Mouse (Mus musculus) liver, embryonic 11.5 days (tissue): ENCODE measurements around the gene Hfm1. TPM values are rescaled to one million over a fixed set of nuclear protein-coding genes. Genes with fewer than 3 reads are reported as not detected.

ENCODE experiments used
- ATAC-seq: fragments of 200-750 bp; cut with Nextera tagmentation; replicated peaks from 2 replicates; pipeline ENCODE4 v1.8.0; 2017; ENCODE audit warnings: moderate number of reproducible peaks, mild to moderate bottlenecking, moderate TSS enrichment, moderate library complexity; ENCODE audit not compliant: low FRiP score
- DNase-seq: peaks from one replicate; pipeline ENCODE4 v3.0.0-alpha.2; 2017; ENCODE audit warnings: low spot score
- H3K27ac ChIP-seq: fragments of 300-500 bp; sonication (generic); 2 replicates; pipeline ENCODE4 v1.5.1; 2014; ENCODE audit warnings: mild to moderate bottlenecking, low read depth, low read length, control low read depth
- H3K27me3 ChIP-seq: fragments of 300-500 bp; sonication (generic); replicated peaks from 2 replicates; pipeline ENCODE4 v1.6.1; 2014; ENCODE audit warnings: low read length, mixed read lengths; ENCODE audit not compliant: control insufficient read depth, insufficient read depth
- H3K36me3 ChIP-seq: fragments of 300-500 bp; sonication (generic); 2 replicates; pipeline ENCODE4 v1.6.1; 2014; ENCODE audit warnings: mild to moderate bottlenecking, low read length, moderate library complexity, mixed read lengths; ENCODE audit not compliant: control insufficient read depth, insufficient read depth
- H3K4me1 ChIP-seq: fragments of 300-500 bp; sonication (generic); replicated peaks from 2 replicates; pipeline ENCODE4 v1.6.1; 2014; ENCODE audit warnings: low read length, mixed read lengths; ENCODE audit not compliant: control insufficient read depth, insufficient read depth
- H3K4me2 ChIP-seq: fragments of 300-500 bp; sonication (generic); 2 replicates; pipeline ENCODE4 v1.6.1; 2014; ENCODE audit warnings: mild to moderate bottlenecking, control low read depth, moderate library complexity
- H3K4me3 ChIP-seq: fragments of 300-500 bp; sonication (generic); 2 replicates; pipeline ENCODE4 v1.5.1; 2014; ENCODE audit warnings: low read depth, low read length, control low read depth
- H3K9ac ChIP-seq: fragments of 300-500 bp; sonication (generic); 2 replicates; pipeline ENCODE4 v1.6.1; 2014; ENCODE audit warnings: low read depth, low read length, control low read depth
- H3K9me3 ChIP-seq: fragments of 300-500 bp; sonication (generic); 2 replicates; pipeline ENCODE4 v1.6.1; 2016; ENCODE audit warnings: low read length, inconsistent platforms, mixed read lengths; ENCODE audit not compliant: control insufficient read depth
- WGBS: fragments of 180-500 bp; shearing (Covaris S2); extraction: QIAGEN DNeasy Blood & Tissue Kit; methylation state at CpG from one replicate; pipeline ENCODE4 v1.1.7; 2014; 5-methylcytosine and 5-hydroxymethylcytosine counted together
- microRNA-seq: library from miRNA; unstranded; fragments of <30 nt; microRNA quantifications from one replicate; pipeline ENCODE4, GENCODE M21; 2017; ENCODE audit warnings: borderline number of aligned reads
- polyA plus RNA-seq: library from polyadenylated mRNA; unstranded; fragments of >200 nt; fragmentation: Nextera tagmentation; extraction: Ambion mirVana; gene quantifications from 2 replicates; pipeline ENCODE4 v1.2.1, GENCODE M21; 2014

Hfm1 gene
- polyA plus RNA-seq, 1 experiment from 2014 or later: 0.41 TPM

GRCm38 (mm10) chr5:106801886-106802798 lies 124.0 kb downstream of the Hfm1 start:
- WGBS: 7% methylated on average over 32 of the region's 32 CpGs
- peak; percentile 85 for DNase-seq
- H3K4me2 ChIP-seq: peak overlapping the region; percentile 64
- no peak overlapping the region for H3K27ac ChIP-seq
- H3K36me3 ChIP-seq: no peaks in the 10 kb centered on the region
- H3K9ac ChIP-seq: no peak overlapping the region
- H3K4me1 ChIP-seq: 0 out of 2 replicates have a peak, but pooled peaks cover 3% of the 10 kb centered on the region
- no peaks in the 10 kb centered on the region for H3K9me3 ChIP-seq
- H3K27me3 ChIP-seq: no peaks in the 10 kb centered on the region
- ATAC-seq: peak; percentile 77
- H3K4me3 ChIP-seq: peak overlapping the region; percentile 25

DNA sequence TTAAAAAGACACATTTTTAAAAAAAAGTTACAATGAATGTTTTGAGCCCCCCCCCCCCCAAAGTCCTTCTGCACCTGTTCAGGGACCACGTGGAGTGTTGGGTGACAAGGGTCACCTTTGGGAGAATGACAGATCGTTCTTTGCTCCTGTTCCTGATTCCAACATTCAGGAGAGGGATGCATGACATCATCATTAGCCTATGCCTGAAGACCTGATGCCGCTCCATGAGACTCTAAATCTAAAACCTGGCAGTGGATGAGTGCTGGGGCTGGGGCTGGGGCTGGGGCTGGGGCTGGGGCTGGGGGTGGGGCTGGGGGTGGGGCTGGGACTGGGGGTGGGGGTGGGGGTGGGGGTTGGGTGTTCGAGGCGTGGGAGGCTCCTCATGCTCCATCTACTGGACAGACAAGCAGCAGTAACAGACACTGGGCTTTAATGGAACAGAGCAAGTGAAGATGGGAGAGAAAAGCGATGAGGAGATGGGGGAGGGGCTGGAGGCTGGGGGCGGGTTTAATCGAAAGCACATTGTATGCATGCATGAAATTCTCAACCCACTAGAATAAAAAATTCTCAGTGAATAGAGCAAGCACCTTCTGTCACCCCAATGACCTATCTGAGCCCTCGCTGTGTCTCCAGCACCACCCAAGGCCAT lies 124.8 kb downstream of the Hfm1 start:
- Histone ChIP-seq H3K4me2 (peak overlapping the region; percentile 64), H3K9me3 (no peaks in the 10 kb centered on the region), H3K4me1 (0 out of 2 replicates have a peak, but pooled peaks cover 3% of the 10 kb centered on the region), H3K4me3 (no peak overlapping the region), H3K36me3 (no peaks in the 10 kb centered on the region), H3K27me3 (no peaks in the 10 kb centered on the region), H3K27ac (no peak overlapping the region), H3K9ac (no peak overlapping the region)
- DNase-seq (no peak), ATAC-seq (0 out of 2 replicates have a peak, but pooled peaks have one; percentile 9)
- 20% methylated on average over 9 of the region's 9 CpGs for WGBS

DNA sequence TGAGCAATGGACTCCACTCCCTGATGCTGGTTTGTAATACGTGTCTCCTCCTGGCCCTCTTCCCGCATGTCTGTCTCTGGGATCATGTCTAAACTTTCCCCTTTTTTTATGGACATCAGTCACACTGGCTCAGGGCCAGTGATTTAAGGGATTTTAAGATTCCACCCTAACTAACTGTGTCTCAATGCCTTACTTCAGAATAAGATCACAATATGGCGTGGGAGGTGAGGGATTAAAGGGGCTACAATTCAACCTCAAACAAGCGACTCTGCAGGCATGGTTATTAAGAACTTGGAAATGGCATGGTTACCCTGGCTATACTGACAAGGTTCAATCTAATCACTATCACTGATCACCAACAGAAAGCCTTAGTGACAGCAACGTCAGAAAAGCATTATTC lies 128.2 kb downstream of the Hfm1 start:
- no peaks in the 10 kb centered on the region for H3K27me3 ChIP-seq
- H3K27ac ChIP-seq: no peak overlapping the region
- no peaks in the 10 kb centered on the region for H3K36me3 ChIP-seq
- H3K4me2 ChIP-seq: no peak overlapping the region
- DNase-seq (no peak), ATAC-seq (no peak)
- no peaks in the 10 kb centered on the region for H3K9me3 ChIP-seq
- no peak overlapping the region for H3K9ac ChIP-seq
- no peak overlapping the region for H3K4me3 ChIP-seq
- 75% methylated on average over 5 of the region's 5 CpGs for WGBS
- H3K4me1 ChIP-seq: 0 out of 2 replicates have a peak, but pooled peaks cover 3% of the 10 kb centered on the region

- H3K9ac ChIP-seq: no peak overlapping the region
- no peaks in the 10 kb centered on the region for H3K27me3 ChIP-seq
- peak overlapping the region; percentile 25 for H3K4me2 ChIP-seq
- 14% methylated on average over 6 of the region's 6 CpGs for WGBS
- DNase-seq: no peak
- H3K4me3 ChIP-seq: no peak overlapping the region
- no peak overlapping the region for H3K27ac ChIP-seq
- no peaks in the 10 kb centered on the region for H3K4me1 ChIP-seq
- H3K36me3 ChIP-seq: no peaks in the 10 kb centered on the region
- ATAC-seq: peak; percentile 66
- no peaks in the 10 kb centered on the region for H3K9me3 ChIP-seq
Observed at GRCm38 (mm10) chr5:106791241-106791572, 134.9 kb downstream of the Hfm1 start.

DNA sequence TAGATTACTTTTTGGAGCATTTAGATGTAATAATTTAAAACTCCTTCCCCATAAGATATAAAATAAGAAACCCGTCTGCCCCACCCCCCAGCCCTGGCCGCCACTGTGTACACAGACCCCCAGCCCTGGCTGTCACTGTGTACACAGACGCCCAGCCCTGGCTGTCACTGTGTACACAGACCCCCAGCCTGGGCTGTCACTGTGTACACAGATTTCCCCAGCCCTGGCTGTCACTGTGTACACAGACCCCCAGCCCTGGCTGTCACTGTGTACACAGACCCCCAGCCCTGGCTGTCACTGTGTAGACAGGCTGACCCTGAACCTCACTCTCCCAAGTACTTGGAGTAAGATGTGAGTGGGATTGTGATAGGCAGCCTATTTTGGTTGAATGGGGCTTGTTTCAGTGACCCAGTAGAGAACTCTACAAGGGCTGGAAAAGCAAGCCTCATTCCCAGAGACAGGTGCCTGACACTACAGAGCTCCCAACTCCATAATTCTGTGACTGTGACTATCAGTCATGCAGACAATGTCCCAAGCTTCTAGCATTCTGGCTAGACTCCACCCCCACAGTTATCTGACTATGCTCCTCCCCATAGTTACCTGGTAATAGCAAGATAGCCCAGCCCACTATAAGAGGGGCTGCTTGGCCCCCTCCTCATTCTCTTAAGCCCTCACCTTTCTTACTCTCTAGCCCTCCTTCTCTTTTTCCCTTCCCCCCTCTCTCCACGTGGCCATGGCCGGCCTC lies 135.5 kb downstream of the Hfm1 start:
- Histone ChIP-seq H3K4me1 (no peaks in the 10 kb centered on the region), H3K27ac (no peak overlapping the region), H3K36me3 (no peaks in the 10 kb centered on the region), H3K9me3 (no peaks in the 10 kb centered on the region), H3K27me3 (no peaks in the 10 kb centered on the region), H3K9ac (no peak overlapping the region), H3K4me2 (peak overlapping the region; percentile 25), H3K4me3 (no peak overlapping the region)
- 42% methylated on average over 5 of the region's 5 CpGs for WGBS
- ATAC-seq: peak; percentile 59
- no peak for DNase-seq

Small RNAs within 50 kb of the gene (microRNA-seq; reads per million reads assigned to microRNA genes)
- not detected for gene Gm27527

Other genes with a start within 250 kb of the Hfm1 start
- gene Zfp644, start 229.0 kb downstream of the Hfm1 start, polyA plus RNA-seq: 36.6 and 44.4 TPM in 2 replicates
- gene Cdc7, start 38.0 kb upstream of the Hfm1 start, polyA plus RNA-seq: 55.0 and 55.3 TPM in 2 replicates